Mouse (Mus musculus): ENCODE results near the gene Fstl4. TPM values are rescaled to one million over a fixed set of nuclear protein-coding genes. Genes with fewer than 3 reads are reported as not detected.

Fstl4 gene
- polyA plus RNA-seq, 1 experiment from 2014 or later, result 0.95 TPM

GRCm38 (mm10) chr11:52850071-52850470, 85.6 kb downstream of the Fstl4 start:
- no peak overlapping the region for H3K9ac ChIP-seq (replicated peaks)
- no peak overlapping the region for H3K4me2 ChIP-seq
- H3K27me3 ChIP-seq, result no peaks in the 10 kb centered on the region
- no peak overlapping the region for H3K27ac ChIP-seq
- no peak for ATAC-seq (ENCODE audit: insufficient number of reproducible peaks, insufficient read depth, low FRiP score, low TSS enrichment, low read depth)
- no peaks in the 10 kb centered on the region for H3K36me3 ChIP-seq
- peaks cover 18% of the 10 kb centered on the region for H3K4me1 ChIP-seq (replicated peaks)
- WGBS, result 80% methylated on average over 3 of the region's 3 CpGs
- H3K9me3 ChIP-seq, result no peaks in the 10 kb centered on the region
- H3K4me3 ChIP-seq (replicated peaks), result no peak overlapping the region

GRCm38 (mm10) chr11:52872846-52873512, 108.5 kb downstream of the Fstl4 start:
- Histone ChIP-seq H3K36me3 (no peaks in the 10 kb centered on the region), H3K4me2 (no peak overlapping the region), H3K4me3 (replicated peaks) (no peak overlapping the region), H3K27me3 (no peaks in the 10 kb centered on the region), H3K9ac (replicated peaks) (no peak overlapping the region), H3K27ac (no peak overlapping the region), H3K4me1 (replicated peaks) (no peaks in the 10 kb centered on the region), H3K9me3 (peaks cover 12% of the 10 kb centered on the region)
- ATAC-seq (ENCODE audit: insufficient number of reproducible peaks, insufficient read depth, low FRiP score, low TSS enrichment, low read depth), result no peak
- WGBS, result 93% methylated on average over 15 of the region's 15 CpGs

GRCm38 (mm10) chr11:52875916-52876765, 111.7 kb downstream of the Fstl4 start:
- H3K27ac ChIP-seq, result no peak overlapping the region
- no peak overlapping the region for H3K4me2 ChIP-seq
- no peaks in the 10 kb centered on the region for H3K27me3 ChIP-seq
- ATAC-seq (ENCODE audit: insufficient number of reproducible peaks, insufficient read depth, low FRiP score, low TSS enrichment, low read depth), result no peak
- H3K36me3 ChIP-seq, result no peaks in the 10 kb centered on the region
- H3K9me3 ChIP-seq, result 0 out of 2 replicates have a peak, but pooled peaks cover 3% of the 10 kb centered on the region
- no peak overlapping the region for H3K4me3 ChIP-seq (replicated peaks)
- WGBS, result 92% methylated on average over 19 of the region's 19 CpGs
- H3K9ac ChIP-seq (replicated peaks), result no peak overlapping the region
- H3K4me1 ChIP-seq (replicated peaks), result no peaks in the 10 kb centered on the region

- 53% methylated on average over 2 of the region's 2 CpGs for WGBS
Observed at GRCm38 (mm10) chr11:52877662-52878061, 113.2 kb downstream of the Fstl4 start.

GRCm38 (mm10) chr11:52879958-52880357, 115.5 kb downstream of the Fstl4 start:
- Histone ChIP-seq H3K27ac (no peak overlapping the region), H3K9me3 (no peaks in the 10 kb centered on the region), H3K36me3 (no peaks in the 10 kb centered on the region), H3K9ac (replicated peaks) (no peak overlapping the region), H3K27me3 (no peaks in the 10 kb centered on the region), H3K4me1 (replicated peaks) (no peaks in the 10 kb centered on the region), H3K4me3 (replicated peaks) (no peak overlapping the region), H3K4me2 (no peak overlapping the region)
- WGBS, result 86% methylated on average over 2 of the region's 2 CpGs
- ATAC-seq (ENCODE audit: insufficient number of reproducible peaks, insufficient read depth, low FRiP score, low TSS enrichment, low read depth), result no peak

More at GRCm38 (mm10) chr11:52877662-52878061, 113.2 kb downstream of the Fstl4 start:
- Histone ChIP-seq H3K4me3 (replicated peaks) (no peak overlapping the region), H3K4me2 (no peak overlapping the region), H3K4me1 (replicated peaks) (no peaks in the 10 kb centered on the region), H3K27me3 (no peaks in the 10 kb centered on the region), H3K27ac (no peak overlapping the region), H3K36me3 (no peaks in the 10 kb centered on the region), H3K9me3 (0 out of 2 replicates have a peak, but pooled peaks cover 3% of the 10 kb centered on the region), H3K9ac (replicated peaks) (no peak overlapping the region)
- ATAC-seq (ENCODE audit: insufficient number of reproducible peaks, insufficient read depth, low FRiP score, low TSS enrichment, low read depth), result no peak

- H3K27me3 ChIP-seq, result 0 out of 2 replicates have a peak, but pooled peaks cover 5% of the 10 kb centered on the region
- H3K4me2 ChIP-seq, result no peak overlapping the region
- H3K9ac ChIP-seq (replicated peaks), result no peak overlapping the region
- H3K4me3 ChIP-seq (replicated peaks), result no peak overlapping the region
- H3K36me3 ChIP-seq, result no peaks in the 10 kb centered on the region
- ATAC-seq (ENCODE audit: insufficient number of reproducible peaks, insufficient read depth, low FRiP score, low TSS enrichment, low read depth), result no peak
- H3K27ac ChIP-seq, result no peak overlapping the region
- WGBS, result 7% methylated on average over 6 of the region's 6 CpGs
- H3K9me3 ChIP-seq, result no peaks in the 10 kb centered on the region
- peaks cover 18% of the 10 kb centered on the region for H3K4me1 ChIP-seq (replicated peaks)
Observed at GRCm38 (mm10) chr11:52886559-52887303, 122.3 kb downstream of the Fstl4 start.

- Histone ChIP-seq H3K27ac (no peak overlapping the region), H3K4me2 (no peak overlapping the region), H3K9ac (replicated peaks) (no peak overlapping the region), H3K9me3 (no peaks in the 10 kb centered on the region), H3K27me3 (0 out of 2 replicates have a peak, but pooled peaks cover 5% of the 10 kb centered on the region), H3K4me3 (replicated peaks) (no peak overlapping the region), H3K4me1 (replicated peaks) (peaks cover 18% of the 10 kb centered on the region), H3K36me3 (no peaks in the 10 kb centered on the region)
- WGBS, result 14% methylated on average over 6 of the region's 6 CpGs
- ATAC-seq (ENCODE audit: insufficient number of reproducible peaks, insufficient read depth, low FRiP score, low TSS enrichment, low read depth), result no peak
Observed at GRCm38 (mm10) chr11:52888150-52888549, 123.7 kb downstream of the Fstl4 start.

GRCm38 (mm10) chr11:52889527-52889926, 125.1 kb downstream of the Fstl4 start:
- no peak overlapping the region for H3K4me2 ChIP-seq
- no peak overlapping the region for H3K4me3 ChIP-seq (replicated peaks)
- peaks cover 18% of the 10 kb centered on the region for H3K4me1 ChIP-seq (replicated peaks)
- H3K27ac ChIP-seq, result no peak overlapping the region
- no peaks in the 10 kb centered on the region for H3K9me3 ChIP-seq
- H3K9ac ChIP-seq (replicated peaks), result no peak overlapping the region
- no peak for ATAC-seq (ENCODE audit: insufficient number of reproducible peaks, insufficient read depth, low FRiP score, low TSS enrichment, low read depth)
- 0 out of 2 replicates have a peak, but pooled peaks cover 5% of the 10 kb centered on the region for H3K27me3 ChIP-seq
- H3K36me3 ChIP-seq, result no peaks in the 10 kb centered on the region
- WGBS, result 81% methylated on average over 4 of the region's 4 CpGs

- no peak overlapping the region for H3K9ac ChIP-seq (replicated peaks)
- H3K27me3 ChIP-seq, result 0 out of 2 replicates have a peak, but pooled peaks cover 5% of the 10 kb centered on the region
- H3K36me3 ChIP-seq, result no peaks in the 10 kb centered on the region
- peaks cover 18% of the 10 kb centered on the region for H3K4me1 ChIP-seq (replicated peaks)
- no peak for ATAC-seq (ENCODE audit: insufficient number of reproducible peaks, insufficient read depth, low FRiP score, low TSS enrichment, low read depth)
- H3K4me2 ChIP-seq, result no peak overlapping the region
- no peak overlapping the region for H3K27ac ChIP-seq
- 82% methylated on average over 7 of the region's 7 CpGs for WGBS
- no peaks in the 10 kb centered on the region for H3K9me3 ChIP-seq
- H3K4me3 ChIP-seq (replicated peaks), result no peak overlapping the region
Observed at GRCm38 (mm10) chr11:52890156-52890555, 125.7 kb downstream of the Fstl4 start.

GRCm38 (mm10) chr11:52904101-52904500, 139.7 kb downstream of the Fstl4 start:
- H3K36me3 ChIP-seq, result no peaks in the 10 kb centered on the region
- H3K9me3 ChIP-seq, result no peaks in the 10 kb centered on the region
- H3K4me1 ChIP-seq (replicated peaks), result no peaks in the 10 kb centered on the region
- H3K4me2 ChIP-seq, result no peak overlapping the region
- no peak for ATAC-seq (ENCODE audit: insufficient number of reproducible peaks, insufficient read depth, low FRiP score, low TSS enrichment, low read depth)
- H3K4me3 ChIP-seq (replicated peaks), result no peak overlapping the region
- H3K27me3 ChIP-seq, result peaks cover 5% of the 10 kb centered on the region; the same call in 1 of the 2 replicates
- WGBS, result 85% methylated on average over 5 of the region's 5 CpGs
- H3K27ac ChIP-seq, result no peak overlapping the region
- no peak overlapping the region for H3K9ac ChIP-seq (replicated peaks)

- Histone ChIP-seq H3K9ac (replicated peaks) (no peak overlapping the region), H3K4me2 (no peak overlapping the region)
Observed at GRCm38 (mm10) chr11:52910788-52911187, 146.4 kb downstream of the Fstl4 start.

More at GRCm38 (mm10) chr11:52910788-52911187, 146.4 kb downstream of the Fstl4 start:
- no peak overlapping the region for H3K27ac ChIP-seq
- H3K4me1 ChIP-seq (replicated peaks), result no peaks in the 10 kb centered on the region
- H3K4me3 ChIP-seq (replicated peaks), result no peak overlapping the region
- WGBS, result 64% methylated on average over 7 of the region's 7 CpGs
- H3K36me3 ChIP-seq, result no peaks in the 10 kb centered on the region
- no peaks in the 10 kb centered on the region for H3K9me3 ChIP-seq
- H3K27me3 ChIP-seq, result no peaks in the 10 kb centered on the region
- no peak for ATAC-seq (ENCODE audit: insufficient number of reproducible peaks, insufficient read depth, low FRiP score, low TSS enrichment, low read depth)

All from limb, embryonic 12.5 days (tissue).